Mouse (Mus musculus) ES-Bruce4 (cell line): ENCODE results near the gene Krtap9-1.
A peak's percentile ranks its signal among the peaks of the same experiment; 100 is the strongest.

Experiments used
- CTCF ChIP-seq: IDR thresholded peaks from one replicate; pipeline ENCODE4 v1.8.1; 2011; ENCODE audit warnings: low read depth, low read length
- EP300 ChIP-seq: IDR thresholded peaks from 2 replicates; pipeline ENCODE4 v1.6.1; 2011; ENCODE audit warnings: low read depth, low read length; ENCODE audit not compliant: insufficient read depth

GRCm38 (mm10) chr11:99854121-99854520 lies 19.1 kb upstream of the Krtap9-1 start:
- TF ChIP-seq CTCF (peak; percentile 46), EP300 (no peak)
